Mouse (Mus musculus) kidney, embryonic 14.5 days (tissue): Measurements from ENCODE around the gene Shisa5. TPM values are rescaled to one million over a fixed set of nuclear protein-coding genes. Genes with fewer than 3 reads are reported as not detected.
A peak's percentile ranks its signal among the peaks of the same experiment; 100 is the strongest.

ENCODE experiments used
- ATAC-seq: fragments of 200-750 bp; cut with Nextera tagmentation; 2 replicates; pipeline ENCODE4 v1.8.0; 2017; ENCODE audit warnings: moderate number of reproducible peaks, mild to moderate bottlenecking, moderate TSS enrichment, moderate library complexity; ENCODE audit not compliant: low FRiP score, low TSS enrichment
- H3K27ac ChIP-seq: fragments of 300-500 bp; sonication (generic); 2 replicates; pipeline ENCODE4 v1.5.1; 2014; ENCODE audit warnings: low read depth, mild to moderate bottlenecking, low read length, moderate library complexity, mixed read lengths
- H3K27me3 ChIP-seq: fragments of 300-500 bp; sonication (generic); 2 replicates; pipeline ENCODE4 v1.6.1; 2014; ENCODE audit warnings: mild to moderate bottlenecking, low read length; ENCODE audit not compliant: control insufficient read depth, insufficient read depth
- H3K36me3 ChIP-seq: fragments of 300-500 bp; sonication (generic); 2 replicates; pipeline ENCODE4 v1.6.1; 2014; ENCODE audit warnings: low read length, mixed read lengths; ENCODE audit not compliant: control insufficient read depth, insufficient read depth
- H3K4me1 ChIP-seq: fragments of 300-500 bp; sonication (generic); 2 replicates; pipeline ENCODE4 v1.6.1; 2014; ENCODE audit warnings: low read length, mixed read lengths; ENCODE audit not compliant: control insufficient read depth, insufficient read depth
- H3K4me2 ChIP-seq: fragments of 300-500 bp; sonication (generic); replicated peaks from 2 replicates; pipeline ENCODE4 v1.6.1; 2014; ENCODE audit warnings: low read depth, mild to moderate bottlenecking, low read length
- H3K4me3 ChIP-seq: fragments of 300-500 bp; sonication (generic); 2 replicates; pipeline ENCODE4 v1.5.1; 2014; ENCODE audit warnings: mild to moderate bottlenecking, low read length
- H3K9ac ChIP-seq: fragments of 300-500 bp; sonication (generic); 2 replicates; pipeline ENCODE4 v1.6.1; 2014; ENCODE audit warnings: low read depth, mild to moderate bottlenecking, low read length, moderate library complexity
- H3K9me3 ChIP-seq: fragments of 300-500 bp; sonication (generic); 2 replicates; pipeline ENCODE4 v1.6.1; 2016; ENCODE audit warnings: low read length; ENCODE audit not compliant: control insufficient read depth
- WGBS: fragments of 180-500 bp; shearing (Covaris S2); extraction: QIAGEN DNeasy Blood & Tissue Kit; methylation state at CpG from one replicate; pipeline ENCODE4 v1.1.7; 2014; 5-methylcytosine and 5-hydroxymethylcytosine counted together
- polyA plus RNA-seq: library from polyadenylated mRNA; unstranded; fragments of >200 nt; fragmentation: Nextera tagmentation; extraction: Ambion mirVana; gene quantifications from 2 replicates; pipeline ENCODE4 v1.2.1, GENCODE M21; 2014

The Shisa5 gene
- polyA plus RNA-seq, 1 experiment from 2014 or later, result 65.7 TPM

DNA sequence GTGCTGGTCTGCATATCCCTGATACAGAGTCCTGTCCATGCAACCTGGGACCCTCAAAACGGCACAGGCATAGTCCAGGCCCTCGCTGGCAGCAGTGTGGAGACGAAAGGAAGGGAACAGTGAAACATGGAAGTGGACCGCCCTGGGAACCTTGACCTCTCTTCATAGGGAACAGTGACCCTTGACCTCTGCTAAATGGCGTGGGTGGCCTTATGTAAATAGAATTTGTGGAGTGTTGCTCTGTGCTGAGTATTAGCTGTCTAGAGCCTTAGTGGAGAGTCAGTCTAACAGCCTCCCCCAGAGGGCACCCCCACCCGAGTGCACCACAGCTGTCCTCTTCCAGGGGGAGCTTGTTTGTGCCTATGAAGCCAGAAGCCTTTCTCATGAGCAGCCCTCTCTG lies 54.4 kb downstream of the Shisa5 start:
- Histone ChIP-seq H3K9me3 (no peaks in the 10 kb centered on the region), H3K36me3 (peaks cover 11% of the 10 kb centered on the region), H3K4me2 (no peak overlapping the region), H3K9ac (no peak overlapping the region), H3K27ac (0 out of 2 replicates have a peak overlapping the region, but pooled peaks have one; percentile 32), H3K4me3 (no peak overlapping the region), H3K4me1 (peaks cover 37% of the 10 kb centered on the region), H3K27me3 (no peaks in the 10 kb centered on the region)
- ATAC-seq, result no peak
- WGBS, result 44% methylated on average over 6 of the region's 6 CpGs

- H3K9me3 ChIP-seq, result no peaks in the 10 kb centered on the region
- H3K9ac ChIP-seq, result peak overlapping the region; percentile 91; the same call in 1 of the 2 replicates
- H3K27ac ChIP-seq, result peak overlapping the region; percentile 99
- ATAC-seq, result no peak; the same call in 1 of the 2 replicates
- peaks cover 49% of the 10 kb centered on the region for H3K4me1 ChIP-seq
- 12% methylated on average over 11 of the region's 11 CpGs for WGBS
- peak overlapping the region; percentile 78 for H3K4me3 ChIP-seq
- peaks cover 11% of the 10 kb centered on the region for H3K36me3 ChIP-seq
- no peaks in the 10 kb centered on the region for H3K27me3 ChIP-seq
- H3K4me2 ChIP-seq, result peak overlapping the region; percentile 54
Measured at GRCm38 (mm10) chr9:109093786-109094552, 55.6 kb downstream of the Shisa5 start.

- peaks cover 55% of the 10 kb centered on the region for H3K4me1 ChIP-seq
- peak overlapping the region; percentile 54 for H3K4me2 ChIP-seq
- peak; percentile 26 for ATAC-seq
- no peaks in the 10 kb centered on the region for H3K9me3 ChIP-seq
- H3K4me3 ChIP-seq, result peak overlapping the region; percentile 78
- peak overlapping the region; percentile 91 for H3K9ac ChIP-seq
- H3K27me3 ChIP-seq, result no peaks in the 10 kb centered on the region
- H3K27ac ChIP-seq, result peak overlapping the region; percentile 99
- WGBS, result 0% methylated on average over 17 of the region's 21 CpGs
- H3K36me3 ChIP-seq, result peaks cover 12% of the 10 kb centered on the region
Measured at GRCm38 (mm10) chr9:109094553-109095136, 56.3 kb downstream of the Shisa5 start.

GRCm38 (mm10) chr9:109095137-109095982 lies 57.0 kb downstream of the Shisa5 start, which contains the start of gene Plxnb1:
Gene Plxnb1 (plus strand): TSS chr9:109095389.
- peaks cover 59% of the 10 kb centered on the region for H3K4me1 ChIP-seq
- under 1% methylated on average over 84 of the region's 102 CpGs for WGBS
- peak within 1 kb of the TSS; percentile 54 for H3K4me2 ChIP-seq
- peak within 1 kb of the TSS; percentile 91 for H3K9ac ChIP-seq
- H3K4me3 ChIP-seq, result peak within 1 kb of the TSS; percentile 78
- peak within 1 kb of the TSS; percentile 99 for H3K27ac ChIP-seq
- no peaks in the 10 kb centered on the region for H3K9me3 ChIP-seq
- H3K27me3 ChIP-seq, result no peaks in the 10 kb centered on the region
- peak; percentile 48 for ATAC-seq
- H3K36me3 ChIP-seq, result peaks cover 19% of the 10 kb centered on the region

DNA sequence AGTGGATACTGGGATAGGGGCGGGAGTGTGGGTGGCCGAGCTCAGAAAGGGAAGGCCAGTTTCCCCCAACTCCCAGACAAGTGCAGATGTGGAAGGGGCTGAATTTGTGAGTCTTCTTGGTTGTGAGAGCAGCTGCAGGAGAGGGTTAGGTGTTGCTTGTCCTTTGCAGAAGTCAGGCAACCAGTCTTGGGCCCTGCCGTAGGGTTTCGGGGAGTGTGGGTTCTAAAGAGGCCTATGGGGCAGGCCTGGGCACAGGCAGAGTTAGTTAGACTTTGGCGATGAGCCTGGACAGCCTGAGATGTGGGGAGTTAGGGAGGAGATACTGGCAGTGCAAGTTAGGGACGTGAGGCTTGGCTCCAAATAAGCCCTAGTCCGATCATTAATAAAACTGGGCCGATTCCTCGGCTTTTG lies 57.9 kb downstream of the Shisa5 start:
- no peak for ATAC-seq
- H3K36me3 ChIP-seq, result peaks cover 24% of the 10 kb centered on the region
- peak overlapping the region; percentile 91 for H3K9ac ChIP-seq
- no peaks in the 10 kb centered on the region for H3K9me3 ChIP-seq
- H3K4me1 ChIP-seq, result peaks cover 64% of the 10 kb centered on the region
- H3K4me2 ChIP-seq, result peak overlapping the region; percentile 54
- no peaks in the 10 kb centered on the region for H3K27me3 ChIP-seq
- 15% methylated on average over 9 of the region's 9 CpGs for WGBS
- H3K4me3 ChIP-seq, result peak overlapping the region; percentile 78
- H3K27ac ChIP-seq, result peak overlapping the region; percentile 99

DNA sequence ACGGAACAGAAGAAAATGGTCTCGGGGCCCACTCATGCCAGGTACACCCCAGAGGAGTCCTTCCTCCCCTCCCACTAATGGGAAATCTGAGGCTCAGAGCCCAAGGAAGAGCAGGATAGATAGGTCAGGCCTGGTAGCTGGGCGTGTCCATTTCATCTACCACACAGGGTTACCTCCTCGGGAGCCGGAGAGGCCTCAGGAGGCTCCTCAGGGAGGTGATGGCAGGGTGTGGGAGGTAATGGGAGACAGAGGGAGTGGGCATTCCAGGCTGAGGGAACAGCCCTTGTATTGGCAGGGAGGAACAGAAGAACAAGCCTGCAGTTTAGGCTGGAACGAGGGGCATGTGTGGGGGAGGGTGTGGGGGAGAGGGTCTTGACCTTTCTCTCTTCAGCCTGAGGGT lies 58.5 kb downstream of the Shisa5 start:
- WGBS, result 16% methylated on average over 6 of the region's 6 CpGs
- H3K4me1 ChIP-seq, result peaks cover 64% of the 10 kb centered on the region
- peak; percentile 17; the same call in 1 of the 2 replicates for ATAC-seq

DNA sequence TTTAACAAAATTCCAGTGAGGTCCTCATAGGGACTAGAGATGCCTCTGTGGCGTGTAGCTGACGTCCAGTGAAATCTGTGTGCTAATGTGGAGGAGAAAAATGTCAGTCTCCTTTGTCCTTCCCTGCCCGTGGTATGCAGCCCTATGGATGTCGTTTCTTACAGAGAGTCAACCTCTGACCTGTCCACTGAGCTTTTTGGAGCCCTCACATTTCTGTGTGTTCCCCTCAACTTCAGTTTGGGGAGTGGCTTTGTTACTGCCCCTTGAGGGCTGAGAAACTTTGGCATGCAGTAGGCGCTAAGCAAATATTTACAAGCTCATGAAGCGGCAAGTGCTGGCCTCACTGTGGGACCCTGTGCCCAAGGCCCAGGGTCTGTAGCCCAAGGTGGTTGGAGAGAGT lies 58.9 kb downstream of the Shisa5 start:
- peaks cover 23% of the 10 kb centered on the region for H3K36me3 ChIP-seq
- peak overlapping the region; percentile 54 for H3K4me2 ChIP-seq
- no peaks in the 10 kb centered on the region for H3K9me3 ChIP-seq
- H3K4me1 ChIP-seq, result peaks cover 64% of the 10 kb centered on the region
- WGBS, result 16% methylated on average over 6 of the region's 6 CpGs
- peak overlapping the region; percentile 99 for H3K27ac ChIP-seq
- no peak for ATAC-seq
- no peaks in the 10 kb centered on the region for H3K27me3 ChIP-seq
- peak overlapping the region; percentile 91; the same call in 1 of the 2 replicates for H3K9ac ChIP-seq
- H3K4me3 ChIP-seq, result peak overlapping the region; percentile 78

More for the DNA sequence above, 58.5 kb downstream of the Shisa5 start:
- H3K9ac ChIP-seq, result peak overlapping the region; percentile 91
- H3K27ac ChIP-seq, result peak overlapping the region; percentile 99
- no peaks in the 10 kb centered on the region for H3K27me3 ChIP-seq
- peaks cover 22% of the 10 kb centered on the region for H3K36me3 ChIP-seq
- H3K4me3 ChIP-seq, result peak overlapping the region; percentile 78
- peak overlapping the region; percentile 54 for H3K4me2 ChIP-seq
- H3K9me3 ChIP-seq, result no peaks in the 10 kb centered on the region

DNA sequence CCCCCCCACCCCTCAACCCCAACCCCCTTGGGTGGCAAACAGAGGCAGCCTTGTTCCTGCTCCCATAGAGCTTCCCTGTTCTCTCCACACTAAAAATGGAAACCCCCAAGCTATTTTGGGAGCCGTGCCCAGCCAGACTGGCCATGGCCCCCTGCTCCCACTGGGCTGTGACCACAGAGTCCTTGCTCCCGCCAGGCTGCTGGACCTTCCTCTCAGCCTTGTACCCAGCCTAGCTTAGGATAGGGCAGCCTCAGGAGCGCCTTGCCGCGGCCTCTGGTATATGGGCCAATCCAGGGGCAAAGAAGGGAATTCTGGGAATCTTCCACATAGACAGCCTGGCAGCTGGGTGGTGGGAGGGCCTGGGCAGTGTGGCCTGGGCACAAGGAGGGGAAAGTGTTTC lies 59.5 kb downstream of the Shisa5 start:
- peaks cover 62% of the 10 kb centered on the region for H3K4me1 ChIP-seq
- no peak overlapping the region for H3K9ac ChIP-seq
- ATAC-seq, result no peak
- no peaks in the 10 kb centered on the region for H3K9me3 ChIP-seq
- H3K27me3 ChIP-seq, result no peaks in the 10 kb centered on the region
- peaks cover 25% of the 10 kb centered on the region for H3K36me3 ChIP-seq
- 62% methylated on average over 5 of the region's 5 CpGs for WGBS
- peak overlapping the region; percentile 10; the same call in 1 of the 2 replicates for H3K4me3 ChIP-seq
- peak overlapping the region; percentile 99; the same call in 1 of the 2 replicates for H3K27ac ChIP-seq
- H3K4me2 ChIP-seq, result peak overlapping the region; percentile 54
